Mouse (Mus musculus): ENCODE measurements at regions not wholly inside any gene's neighbourhood (a gene's known extent, or its start where the extent isn't known, plus 50 kb on each side); places are given as distances from the start of the nearest gene placed in this dataset.

DNA sequence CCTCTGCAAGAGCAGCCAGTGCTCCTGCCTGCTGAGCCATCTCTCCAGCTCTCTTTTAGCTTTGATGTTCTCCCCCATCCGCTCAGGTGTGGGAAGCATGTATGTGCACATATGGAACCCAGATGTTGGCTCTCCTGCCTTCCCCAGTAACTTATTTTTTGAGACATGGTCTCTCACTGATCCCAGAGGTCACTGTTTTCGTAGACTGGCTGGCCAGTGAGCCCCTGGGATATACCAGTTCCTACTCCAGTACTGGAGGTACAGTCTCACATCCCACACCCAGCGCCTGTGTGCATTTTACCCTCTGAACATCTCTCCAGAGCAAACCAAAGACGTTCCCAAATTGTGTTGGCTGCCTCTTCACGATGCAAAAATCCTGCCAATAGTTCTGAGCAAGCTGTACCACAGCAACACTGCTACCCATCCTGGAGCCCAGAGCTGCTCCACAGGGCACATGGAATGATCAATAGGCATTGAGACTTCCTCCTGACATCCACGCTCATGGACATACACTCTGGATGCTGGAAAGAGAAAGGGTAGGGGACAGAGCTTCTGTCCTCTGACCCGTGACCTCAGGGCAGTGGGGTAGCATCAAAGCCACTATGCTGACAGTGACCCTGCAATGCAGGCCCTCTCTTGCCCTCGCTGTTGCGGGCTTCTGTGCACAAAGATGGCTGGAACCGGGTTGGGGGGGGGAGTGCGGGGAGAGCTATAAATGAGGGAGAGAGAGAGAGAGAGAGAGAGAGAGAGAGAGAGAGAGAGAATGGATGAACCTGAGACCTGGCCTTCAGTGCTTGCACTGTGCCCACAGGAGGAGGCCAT, 171.8 kb upstream of the Rapgef5 start:
- no peak overlapping the region for H3ac ChIP-seq (ENCODE audit: control insufficient read depth, insufficient read length)
- no peak overlapping the region for H3K4me3 ChIP-seq
- no peaks in the 10 kb centered on the region for H3K36me3 ChIP-seq (ENCODE audit: control insufficient read depth, insufficient read depth)
- no peak overlapping the region for H3K4me2 ChIP-seq (ENCODE audit: low read depth)
- TF ChIP-seq POLR2A (IDR thresholded peaks at IDR 0.05; ENCODE audit: insufficient read length, low read depth) (no peak), MYOG (IDR thresholded peaks at IDR 0.05; ENCODE audit: control insufficient read depth in 1 of 3, insufficient read depth in 1 of 3, insufficient read length in 2 of 3, low read depth in 2 of 3) (no peak)
- peaks cover 4% of the 10 kb centered on the region for H3K27me3 ChIP-seq (ENCODE audit: control insufficient read depth, insufficient read depth, insufficient read length)
- H3K79me2 ChIP-seq (ENCODE audit: control insufficient read depth, insufficient read depth), result no peaks in the 10 kb centered on the region

DNA sequence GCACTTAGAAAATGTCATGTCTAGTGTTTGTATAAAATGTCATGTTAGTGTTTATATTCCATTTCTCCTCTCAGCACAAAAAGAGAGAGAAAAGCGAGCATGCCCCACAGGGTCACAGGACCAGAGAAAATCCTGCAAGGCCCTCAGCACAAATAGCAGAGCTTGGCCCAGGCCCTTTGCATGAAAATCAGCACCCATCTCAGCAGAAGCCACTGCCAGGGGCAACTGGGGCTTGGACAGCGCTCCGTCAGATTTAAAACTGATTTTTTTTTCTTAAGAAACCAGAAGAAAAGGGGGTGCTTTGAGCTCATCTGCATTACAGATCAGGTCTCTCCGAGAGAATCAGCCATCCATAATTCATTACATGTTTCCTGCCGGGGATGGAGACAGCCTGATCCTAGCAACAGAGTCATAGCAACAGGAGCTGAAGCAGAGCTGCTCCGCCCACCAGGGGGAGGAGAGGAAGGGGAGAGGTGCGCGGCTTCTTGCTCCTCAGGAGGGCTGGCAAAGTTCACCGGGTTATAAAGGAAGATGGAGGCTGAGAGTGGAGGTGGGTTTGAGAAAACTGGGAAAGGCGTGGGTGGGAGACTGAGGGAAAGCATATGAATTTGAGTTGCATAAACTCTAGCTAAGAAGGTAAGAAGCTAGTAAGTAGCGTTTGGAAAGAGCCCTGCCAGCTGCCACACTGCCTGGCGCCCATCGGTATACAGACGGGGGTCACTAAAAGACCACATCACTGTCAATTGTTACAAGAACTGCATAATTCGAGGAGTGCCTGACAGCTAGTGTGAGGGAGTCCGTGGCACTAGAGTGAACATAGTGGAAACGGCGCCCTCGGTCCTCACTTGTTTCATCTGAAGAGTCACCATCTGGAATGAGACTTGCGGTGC, 170.9 kb upstream of the Rapgef5 start:
- Histone ChIP-seq H3K4me2 (ENCODE audit: low read depth) (no peak overlapping the region), H3K36me3 (ENCODE audit: control insufficient read depth, insufficient read depth) (no peaks in the 10 kb centered on the region), H3K27me3 (ENCODE audit: control insufficient read depth, insufficient read depth, insufficient read length) (peaks cover 4% of the 10 kb centered on the region), H3K4me3 (no peak overlapping the region), H3ac (ENCODE audit: control insufficient read depth, insufficient read length) (no peak overlapping the region), H3K79me2 (ENCODE audit: control insufficient read depth, insufficient read depth) (no peaks in the 10 kb centered on the region)
- TF ChIP-seq POLR2A (IDR thresholded peaks at IDR 0.05; ENCODE audit: insufficient read length, low read depth) (no peak), POLR2AphosphoS2 (IDR thresholded peaks at IDR 0.05; ENCODE audit: insufficient read length, low read depth) (no peak), MYOG (IDR thresholded peaks at IDR 0.05; ENCODE audit: control insufficient read depth in 1 of 3, insufficient read depth in 1 of 3, insufficient read length in 2 of 3, low read depth in 2 of 3) (no peak), SRF (IDR thresholded peaks at IDR 0.05; ENCODE audit: control insufficient read depth, insufficient read length, low read depth) (no peak)

DNA sequence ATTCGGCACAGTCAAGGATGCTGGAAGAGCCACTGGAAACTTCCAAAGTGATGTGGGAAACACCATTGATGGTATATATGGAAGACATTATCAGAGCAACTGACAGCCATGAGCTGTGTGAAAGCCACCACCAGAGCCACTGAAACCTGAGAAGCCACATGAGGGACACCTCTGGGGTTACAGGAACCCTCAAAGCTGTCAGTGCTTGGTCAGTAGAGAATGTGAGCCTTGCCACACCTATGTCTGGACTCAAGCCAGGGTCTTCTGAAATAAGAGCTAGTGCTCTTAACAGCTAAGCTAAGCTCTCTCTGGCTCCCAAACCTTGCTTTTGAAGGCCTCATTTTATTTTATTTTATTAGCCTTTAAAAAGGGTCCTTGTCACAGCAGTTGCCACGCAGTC, 170.2 kb upstream of the Rapgef5 start:
- H3K27me3 ChIP-seq (ENCODE audit: control insufficient read depth, insufficient read depth, insufficient read length), result peaks cover 4% of the 10 kb centered on the region
- H3ac ChIP-seq (ENCODE audit: control insufficient read depth, insufficient read length), result no peak overlapping the region
- no peak overlapping the region for H3K4me3 ChIP-seq
- no peaks in the 10 kb centered on the region for H3K79me2 ChIP-seq (ENCODE audit: control insufficient read depth, insufficient read depth)
- no peaks in the 10 kb centered on the region for H3K36me3 ChIP-seq (ENCODE audit: control insufficient read depth, insufficient read depth)
- no peak for TF ChIP-seq TCF3 (IDR thresholded peaks at IDR 0.05; ENCODE audit: insufficient read length, low read depth)
- H3K4me2 ChIP-seq (ENCODE audit: low read depth), result no peak overlapping the region

DNA sequence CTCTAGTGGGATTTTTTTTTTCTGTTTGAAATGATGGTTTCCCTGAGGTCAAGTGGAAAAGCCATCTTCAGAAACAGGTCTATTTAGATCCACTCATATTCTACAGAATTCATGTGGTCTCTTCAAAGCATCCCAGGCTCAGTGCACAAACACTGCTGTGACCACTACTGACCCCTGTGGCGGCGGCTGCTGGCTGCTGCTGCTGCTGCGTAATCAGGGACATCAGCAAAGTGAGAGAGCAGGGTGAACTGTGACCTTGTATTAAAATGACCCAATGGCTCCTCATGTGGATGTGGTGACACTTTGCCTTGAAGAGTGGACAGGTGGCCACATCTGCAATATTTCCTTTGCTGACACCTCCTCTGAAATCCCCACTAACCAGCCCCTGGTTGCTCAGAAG, 169.1 kb upstream of the Rapgef5 start:
- Histone ChIP-seq H3K4me2 (ENCODE audit: low read depth) (no peak overlapping the region), H3K27me3 (ENCODE audit: control insufficient read depth, insufficient read depth, insufficient read length) (peaks cover 4% of the 10 kb centered on the region), H3ac (ENCODE audit: control insufficient read depth, insufficient read length) (no peak overlapping the region), H3K4me3 (no peak overlapping the region), H3K79me2 (ENCODE audit: control insufficient read depth, insufficient read depth) (no peaks in the 10 kb centered on the region), H3K36me3 (ENCODE audit: control insufficient read depth, insufficient read depth) (no peaks in the 10 kb centered on the region)
- TF ChIP-seq SRF (IDR thresholded peaks at IDR 0.05; ENCODE audit: control insufficient read depth, insufficient read length, low read depth) (no peak), TCF12 (IDR thresholded peaks at IDR 0.05; ENCODE audit: insufficient read depth, poor library complexity, severe bottlenecking) (no peak), MYOD1 (IDR thresholded peaks at IDR 0.05; ENCODE audit: control insufficient read depth in 1 of 3, insufficient read length in 2 of 3, low read depth in 2 of 3) (no peak), CEBPB (IDR thresholded peaks at IDR 0.05; ENCODE audit: insufficient read depth, poor library complexity, severe bottlenecking) (no peak), USF1 (IDR thresholded peaks at IDR 0.05; ENCODE audit: low read depth) (no peak), MYOG (IDR thresholded peaks at IDR 0.05; ENCODE audit: control insufficient read depth in 1 of 3, insufficient read depth in 1 of 3, insufficient read length in 2 of 3, low read depth in 2 of 3) (no peak), REST (IDR thresholded peaks at IDR 0.05; ENCODE audit: insufficient read depth, insufficient read length) (no peak), MAX (IDR thresholded peaks at IDR 0.05; ENCODE audit: low read depth) (no peak), TCF3 (IDR thresholded peaks at IDR 0.05; ENCODE audit: insufficient read length, low read depth) (no peak), E2F4 (IDR thresholded peaks at IDR 0.05; ENCODE audit: insufficient read depth) (no peak), POLR2AphosphoS2 (IDR thresholded peaks at IDR 0.05; ENCODE audit: insufficient read length, low read depth) (no peak), POLR2A (IDR thresholded peaks at IDR 0.05; ENCODE audit: insufficient read length, low read depth) (no peak)

DNA sequence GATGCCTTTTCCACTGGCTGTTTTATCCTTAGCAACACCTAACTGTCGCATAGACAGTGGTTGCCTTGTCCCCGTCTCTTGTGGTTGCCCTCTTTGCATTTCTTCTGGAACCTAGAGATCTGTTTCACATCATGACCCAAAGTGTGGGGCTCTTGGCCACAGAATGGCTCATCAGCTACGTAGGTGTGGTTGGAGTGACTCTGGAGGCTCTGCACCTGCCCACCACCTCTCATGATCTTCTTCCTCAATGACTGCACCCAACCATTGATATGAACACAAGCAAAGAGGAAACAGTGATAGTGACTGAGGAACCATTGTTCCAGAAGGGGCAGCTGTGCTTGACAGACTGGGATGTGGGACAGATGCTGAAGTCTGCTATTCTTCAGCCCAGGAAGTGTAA, 167.8 kb upstream of the Rapgef5 start:
- Histone ChIP-seq H3K4me2 (ENCODE audit: low read depth) (no peak overlapping the region), H3ac (ENCODE audit: control insufficient read depth, insufficient read length) (no peak overlapping the region), H3K79me2 (ENCODE audit: control insufficient read depth, insufficient read depth) (no peaks in the 10 kb centered on the region), H3K27me3 (ENCODE audit: control insufficient read depth, insufficient read depth, insufficient read length) (no peaks in the 10 kb centered on the region), H3K4me3 (no peak overlapping the region), H3K36me3 (ENCODE audit: control insufficient read depth, insufficient read depth) (no peaks in the 10 kb centered on the region)
- no peak for TF ChIP-seq TCF12 (IDR thresholded peaks at IDR 0.05; ENCODE audit: insufficient read depth, poor library complexity, severe bottlenecking)
- TF ChIP-seq REST (IDR thresholded peaks at IDR 0.05; ENCODE audit: insufficient read depth, insufficient read length), result no peak
- TF ChIP-seq TCF3 (IDR thresholded peaks at IDR 0.05; ENCODE audit: insufficient read length, low read depth), result no peak
- no peak for TF ChIP-seq POLR2AphosphoS2 (IDR thresholded peaks at IDR 0.05; ENCODE audit: insufficient read length, low read depth)
- no peak for TF ChIP-seq MAX (IDR thresholded peaks at IDR 0.05; ENCODE audit: low read depth)
- no peak for TF ChIP-seq MYOD1 (IDR thresholded peaks at IDR 0.05; ENCODE audit: control insufficient read depth in 1 of 3, insufficient read length in 2 of 3, low read depth in 2 of 3)
- TF ChIP-seq POLR2A (IDR thresholded peaks at IDR 0.05; ENCODE audit: insufficient read length, low read depth), result no peak
- TF ChIP-seq E2F4 (IDR thresholded peaks at IDR 0.05; ENCODE audit: insufficient read depth), result no peak
- no peak for TF ChIP-seq SRF (IDR thresholded peaks at IDR 0.05; ENCODE audit: control insufficient read depth, insufficient read length, low read depth)

All from myocyte (in vitro differentiated cells).